Mouse (Mus musculus) G1E (cell line): Measurements from ENCODE around the gene Cc2d2a.

Source experiments
- CTCF ChIP-seq: IDR thresholded peaks from 2 replicates; pipeline ENCODE4 v1.5.1; 2012; ENCODE audit warnings: low read depth, low read length, inconsistent platforms, mixed read lengths
- GATA1 ChIP-seq: IDR thresholded peaks from 2 replicates; pipeline ENCODE4 v1.6.1; 2012; ENCODE audit warnings: borderline replicate concordance, low read length, inconsistent platforms, mixed read lengths
- GATA2 ChIP-seq: IDR thresholded peaks from 2 replicates; pipeline ENCODE4 v1.6.1; 2012; ENCODE audit warnings: low read depth, low read length, inconsistent platforms, borderline replicate concordance
- POLR2AphosphoS5 ChIP-seq: IDR thresholded peaks from 2 replicates; pipeline ENCODE4 v1.6.1; 2012; ENCODE audit warnings: low read depth, low read length, inconsistent platforms; ENCODE audit not compliant: insufficient replicate concordance
- TAL1 ChIP-seq: conservative IDR thresholded peaks from 2 replicates; pipeline ENCODE4 v1.6.1; 2012; ENCODE audit warnings: low read depth, low read length, inconsistent platforms, mixed read lengths

DNA sequence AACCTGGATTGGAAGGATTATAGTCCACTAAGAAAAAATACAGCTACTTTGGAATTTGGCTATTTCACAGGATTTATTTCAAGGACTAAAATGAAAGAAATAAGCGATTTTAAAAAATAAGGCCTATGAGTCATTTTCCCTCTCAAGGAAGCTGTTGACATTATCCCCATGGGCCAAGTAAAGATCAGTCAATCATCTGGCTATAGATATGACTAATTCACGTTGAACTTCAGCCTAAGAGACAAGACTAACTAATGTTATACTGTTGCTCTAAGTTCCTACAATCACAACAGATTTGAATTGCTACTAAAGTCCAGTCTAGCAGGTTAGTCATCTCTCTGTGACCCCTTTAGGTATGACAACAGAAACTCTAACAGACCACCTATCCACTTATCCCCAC lies 121.8 kb downstream of the Cc2d2a start:
- TF ChIP-seq CTCF (no peak), GATA2 (no peak), TAL1 (no peak), GATA1 (no peak), POLR2AphosphoS5 (no peak)
